Mouse (Mus musculus) right cerebral cortex, postnatal 36 days (tissue): ENCODE measurements at regions not wholly inside any gene's neighbourhood (a gene's known extent, or its start where the extent isn't known, plus 50 kb on each side); places are given as distances from the start of the nearest gene placed in this dataset.

Source experiments
- DNase-seq, 2 experiments: peaks; one replicate each; pipeline ENCODE4 v3.0.0; 2022; ENCODE audit warnings: low spot score in 2 of 2, mixed read lengths in 1 of 2

GRCm38 (mm10) chr3:41857446-41857845 is 115.0 kb downstream of the D3Ertd751e start:
- no peak for DNase-seq

- no peak for DNase-seq
Observed at GRCm38 (mm10) chr3:41862674-41863073, 120.3 kb downstream of the D3Ertd751e start.

GRCm38 (mm10) chr3:41908952-41909351 is 166.5 kb downstream of the D3Ertd751e start:
- DNase-seq: peak in 1 of 2 experiments; percentile 14

- no peak for DNase-seq
Observed at GRCm38 (mm10) chr3:41913190-41913589, 170.8 kb downstream of the D3Ertd751e start.

- no peak for DNase-seq
Observed at GRCm38 (mm10) chr3:41939843-41940242, 197.4 kb downstream of the D3Ertd751e start.

- DNase-seq: no peak
Observed at GRCm38 (mm10) chr3:41942964-41943363, 200.6 kb downstream of the D3Ertd751e start.

- no peak for DNase-seq
Observed at GRCm38 (mm10) chr3:41949404-41949803, 207.0 kb downstream of the D3Ertd751e start.

GRCm38 (mm10) chr3:41957385-41957784 is 215.0 kb downstream of the D3Ertd751e start:
- DNase-seq: no peak

- DNase-seq: no peak
Observed at GRCm38 (mm10) chr3:41960209-41960608, 217.8 kb downstream of the D3Ertd751e start.

- DNase-seq: peak in 1 of 2 experiments; percentile 5
Observed at GRCm38 (mm10) chr3:41962923-41963322, 220.5 kb downstream of the D3Ertd751e start.

- DNase-seq: peak in 1 of 2 experiments; percentile 5
Observed at GRCm38 (mm10) chr3:42006672-42007265, 264.4 kb downstream of the D3Ertd751e start.

- no peak for DNase-seq
Observed at GRCm38 (mm10) chr3:42023187-42023586, 280.8 kb downstream of the D3Ertd751e start.

GRCm38 (mm10) chr3:42039632-42040031 is 297.2 kb downstream of the D3Ertd751e start:
- DNase-seq: no peak

GRCm38 (mm10) chr3:42040270-42040812 is 297.9 kb downstream of the D3Ertd751e start:
- DNase-seq: no peak

- no peak for DNase-seq
Observed at GRCm38 (mm10) chr3:42040959-42041358, 298.5 kb downstream of the D3Ertd751e start.

- no peak for DNase-seq
Observed at GRCm38 (mm10) chr3:42057286-42057868, 315.0 kb downstream of the D3Ertd751e start.

- no peak for DNase-seq
Observed at GRCm38 (mm10) chr3:42065093-42065935, 322.9 kb downstream of the D3Ertd751e start.

- DNase-seq: no peak
Observed at GRCm38 (mm10) chr3:42065962-42066361, 323.6 kb downstream of the D3Ertd751e start.

GRCm38 (mm10) chr3:42067036-42067435 is 324.6 kb downstream of the D3Ertd751e start:
- no peak for DNase-seq

GRCm38 (mm10) chr3:42074532-42075287 is 332.3 kb downstream of the D3Ertd751e start:
- no peak for DNase-seq

GRCm38 (mm10) chr3:42110976-42111847 is 368.8 kb downstream of the D3Ertd751e start:
- DNase-seq: peak; percentile 59 to 71
